Mouse (Mus musculus) embryo, embryonic 10 days (tissue): ENCODE measurements around the gene Cdk17.
"Not testable (repeated sequence)": the region's sequence is repeated elsewhere in the genome, so short reads cannot be mapped to it uniquely, and the experiment has no call there.

Experiments used
- DNase-seq: peaks from one replicate; pipeline ENCODE4 v3.0.0-alpha.2; 2015; ENCODE audit warnings: low spot score

Gene Cdk17

GRCm38 (mm10) chr10:93143285-93143985 lies 17.2 kb upstream of the Cdk17 start:
- no peak for DNase-seq

GRCm38 (mm10) chr10:93143986-93144314 lies 16.7 kb upstream of the Cdk17 start:
- no peak for DNase-seq

DNA sequence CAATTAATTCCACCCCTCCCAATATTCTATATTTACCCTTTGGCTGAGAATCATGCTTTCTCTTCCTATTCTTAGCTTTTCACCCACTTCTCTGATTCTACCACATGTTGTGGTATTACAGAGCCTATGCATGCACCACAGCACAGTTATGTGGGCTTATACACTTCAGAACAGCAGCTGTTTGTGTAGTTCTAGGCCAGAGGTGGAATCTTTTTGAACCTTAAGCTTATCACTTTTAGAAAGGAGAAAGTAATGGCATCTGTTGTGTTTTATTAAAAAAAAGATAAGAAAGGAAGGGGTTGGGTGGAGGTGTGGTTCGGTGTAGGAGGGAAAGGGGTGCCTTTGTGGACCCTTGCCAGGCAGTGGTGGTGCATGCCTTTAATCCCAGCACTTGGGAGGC lies 16.1 kb upstream of the Cdk17 start:
- no peak for DNase-seq

DNA sequence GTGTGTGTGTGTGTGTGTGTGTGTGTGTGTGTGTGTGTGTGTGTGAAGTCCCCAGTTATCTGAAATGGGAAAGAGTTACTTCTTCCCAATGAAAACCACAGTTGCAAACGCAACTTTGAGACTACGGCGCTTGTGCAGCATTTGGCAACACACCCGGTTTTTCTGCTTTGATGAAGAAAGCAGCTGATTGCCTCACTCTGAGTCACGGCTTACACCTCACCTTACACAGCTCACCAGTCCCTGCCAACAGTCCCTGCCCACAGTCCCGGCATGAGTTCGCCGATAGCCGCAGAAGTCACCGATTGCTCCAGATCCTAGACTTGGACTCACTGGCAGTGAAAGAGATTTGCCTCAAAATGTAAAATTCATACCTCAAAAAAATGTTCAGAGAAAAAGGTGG lies 15.6 kb upstream of the Cdk17 start:
- DNase-seq: no peak

- DNase-seq: no peak
Observed at GRCm38 (mm10) chr10:93146601-93147000, 14.1 kb upstream of the Cdk17 start.

DNA sequence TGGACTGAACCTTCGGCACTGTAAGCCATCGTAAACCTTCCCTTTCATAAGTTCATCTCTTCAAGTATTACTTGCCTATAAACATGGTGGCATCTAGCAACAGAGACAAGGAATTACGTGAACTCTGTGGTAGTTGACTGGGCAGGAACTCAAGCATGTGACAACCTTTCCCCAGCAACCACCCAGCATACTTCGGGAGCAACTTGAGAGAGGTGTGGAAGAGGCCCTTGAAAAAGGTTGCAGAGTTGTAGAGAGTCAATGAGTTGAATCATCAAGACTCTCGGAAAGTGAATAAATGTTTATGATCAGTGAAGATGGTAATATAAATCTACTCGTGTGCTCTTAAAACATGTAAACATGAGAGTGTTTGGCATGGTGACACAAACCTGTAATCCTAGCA lies 13.0 kb upstream of the Cdk17 start:
- DNase-seq: no peak

DNA sequence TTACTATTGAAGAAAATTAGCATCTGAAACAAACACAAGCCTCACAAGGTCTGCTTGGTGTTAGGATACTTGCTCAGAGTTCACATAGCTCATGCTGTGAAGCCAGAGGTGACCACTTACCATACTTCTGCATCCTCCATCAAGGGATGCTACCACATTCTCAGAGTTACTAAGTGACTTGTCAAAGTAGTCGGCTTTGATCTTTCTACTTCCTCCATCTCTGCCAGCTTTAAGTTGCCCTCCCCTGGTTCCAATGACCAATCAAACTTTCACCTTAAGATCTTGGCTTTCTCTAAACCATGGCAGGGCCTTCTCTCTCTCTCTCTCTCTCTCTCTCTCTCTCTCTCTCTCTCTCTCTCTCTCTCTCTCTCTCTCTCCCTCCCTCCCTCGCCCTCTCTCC lies 11.1 kb upstream of the Cdk17 start:
- no peak for DNase-seq

DNA sequence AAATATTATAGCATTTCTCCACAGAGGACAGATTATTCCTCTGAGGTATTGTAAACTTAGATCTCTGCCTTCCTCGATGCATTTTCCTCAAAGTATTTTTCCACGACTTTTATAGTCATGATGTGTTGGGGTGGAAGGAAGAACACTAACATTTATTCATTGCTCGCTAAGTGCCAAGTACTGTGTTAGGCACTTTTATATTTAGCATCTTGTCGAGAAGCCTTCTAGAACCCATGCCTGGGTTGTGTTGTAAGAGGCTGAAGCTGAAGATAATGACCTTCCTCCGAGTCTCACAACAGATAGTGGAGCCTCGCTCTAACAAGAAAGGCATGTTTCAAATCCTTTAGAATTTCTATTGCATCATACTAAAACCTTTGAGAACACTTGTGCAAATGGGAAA lies 8.9 kb upstream of the Cdk17 start:
- DNase-seq: no peak

DNA sequence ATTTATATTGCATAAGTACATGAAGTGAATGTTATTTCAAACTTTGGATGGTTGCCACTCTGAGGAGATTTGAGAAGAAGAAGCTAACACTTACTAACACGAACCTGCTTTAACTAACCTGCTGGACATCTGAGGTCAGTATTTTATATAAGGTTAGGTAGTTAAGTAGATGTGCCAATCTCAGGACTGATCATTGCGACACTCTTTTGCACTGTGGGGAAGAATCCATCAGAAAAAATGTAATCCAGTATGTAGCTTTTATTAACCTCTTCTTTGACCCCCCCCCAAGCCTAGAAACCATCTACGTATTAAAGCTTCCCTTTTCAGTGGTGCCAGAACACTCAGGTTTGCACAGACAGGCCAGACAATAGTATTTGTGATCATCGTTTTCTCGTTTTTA lies 8.0 kb upstream of the Cdk17 start:
- no peak for DNase-seq

GRCm38 (mm10) chr10:93153404-93153803 lies 7.3 kb upstream of the Cdk17 start:
- DNase-seq: not testable (repeated sequence)

DNA sequence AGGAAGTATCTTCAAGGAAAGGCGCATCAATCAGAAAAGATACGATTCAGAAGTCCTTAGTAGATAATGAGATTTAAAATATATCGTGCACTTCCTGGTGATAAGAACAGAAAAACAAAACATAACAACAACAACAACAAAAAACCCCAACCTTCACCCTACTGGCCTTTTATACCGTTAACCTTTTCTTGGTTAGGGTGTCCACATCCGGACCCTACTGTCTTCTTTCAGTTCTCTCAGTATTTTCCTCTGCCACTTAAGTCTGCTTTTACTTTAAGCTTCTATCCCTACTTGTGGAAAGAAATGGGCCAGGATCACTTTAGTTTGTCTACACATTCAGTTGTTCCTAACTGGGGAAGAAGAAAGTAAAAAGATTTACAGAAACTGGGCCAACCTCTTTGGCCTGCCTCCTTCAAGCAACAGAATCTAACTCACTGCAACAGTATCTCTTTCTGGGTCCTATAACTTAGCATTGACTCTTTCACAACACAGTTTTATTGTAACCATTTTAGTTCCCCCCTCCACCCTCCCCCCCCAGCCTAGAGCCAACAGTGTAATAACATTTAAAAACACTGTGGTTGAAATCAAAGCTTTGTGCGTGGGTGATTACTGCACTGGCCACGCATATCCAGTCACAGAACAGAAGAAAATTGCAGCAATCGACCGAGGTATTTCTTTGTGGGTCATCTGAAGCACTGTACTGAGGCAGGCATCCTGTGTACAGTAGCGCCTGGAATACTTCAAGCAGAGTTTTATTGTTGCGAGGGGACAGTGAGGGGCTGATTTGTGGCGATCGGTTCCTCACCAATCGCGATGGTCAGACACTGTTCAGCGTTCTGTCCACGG lies 801 bp upstream of the Cdk17 start:
- DNase-seq: no peak

DNA sequence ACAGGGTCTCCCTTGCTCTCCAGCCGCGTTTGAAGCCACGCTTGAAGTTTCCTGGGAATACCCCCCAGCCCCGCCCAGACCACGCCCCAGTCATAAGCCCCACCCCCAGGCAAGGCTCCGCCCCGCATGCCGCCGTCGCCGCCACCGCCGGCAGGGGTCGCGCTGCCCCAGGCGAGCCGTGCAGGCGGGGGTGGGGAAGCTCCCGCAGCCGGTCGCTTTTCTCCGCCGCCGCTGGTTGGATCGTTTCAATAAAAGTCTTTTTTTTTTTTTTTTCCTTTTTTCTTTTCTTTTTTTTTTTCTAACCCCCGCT lies 223 bp upstream of the Cdk17 start:
- peak; percentile 78 for DNase-seq

DNA sequence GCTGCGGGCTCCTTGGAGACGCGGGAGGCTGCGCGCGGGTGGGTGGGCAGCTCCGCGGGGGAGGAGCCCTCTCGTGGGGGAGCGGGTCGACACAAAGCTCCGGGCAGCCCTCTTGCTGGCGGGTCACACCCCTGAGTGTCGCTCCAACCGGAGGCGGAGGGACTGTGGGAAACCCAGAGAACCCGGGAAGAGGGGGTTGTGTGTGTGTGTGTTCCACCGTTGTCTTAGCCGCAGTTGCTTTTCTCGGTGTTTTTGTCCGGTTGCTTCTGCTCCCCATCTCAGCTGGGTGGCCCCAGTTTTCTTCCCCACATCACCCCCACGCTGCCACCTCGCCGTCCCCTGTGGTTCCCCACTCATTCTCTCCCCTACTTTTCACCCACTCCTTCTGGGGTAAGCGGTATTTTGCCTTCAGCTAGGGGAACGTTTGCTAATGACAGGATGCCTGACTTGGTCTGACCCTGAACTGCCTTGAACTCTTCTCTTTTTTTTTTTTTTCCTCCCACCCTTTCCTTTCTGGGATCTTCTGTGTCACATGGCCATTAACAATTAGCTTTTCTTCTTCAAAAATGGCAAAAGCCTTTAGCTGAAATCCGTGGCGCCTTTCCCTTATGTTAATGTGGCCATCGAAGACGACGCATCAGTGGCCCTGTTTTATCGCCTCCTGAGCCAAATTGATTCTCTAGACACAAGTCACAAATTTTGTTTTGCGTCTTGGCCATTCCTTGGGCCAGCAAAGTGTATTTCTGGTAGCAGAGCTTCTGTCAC lies 1.0 kb downstream of the Cdk17 start:
- peak; percentile 68 for DNase-seq

DNA sequence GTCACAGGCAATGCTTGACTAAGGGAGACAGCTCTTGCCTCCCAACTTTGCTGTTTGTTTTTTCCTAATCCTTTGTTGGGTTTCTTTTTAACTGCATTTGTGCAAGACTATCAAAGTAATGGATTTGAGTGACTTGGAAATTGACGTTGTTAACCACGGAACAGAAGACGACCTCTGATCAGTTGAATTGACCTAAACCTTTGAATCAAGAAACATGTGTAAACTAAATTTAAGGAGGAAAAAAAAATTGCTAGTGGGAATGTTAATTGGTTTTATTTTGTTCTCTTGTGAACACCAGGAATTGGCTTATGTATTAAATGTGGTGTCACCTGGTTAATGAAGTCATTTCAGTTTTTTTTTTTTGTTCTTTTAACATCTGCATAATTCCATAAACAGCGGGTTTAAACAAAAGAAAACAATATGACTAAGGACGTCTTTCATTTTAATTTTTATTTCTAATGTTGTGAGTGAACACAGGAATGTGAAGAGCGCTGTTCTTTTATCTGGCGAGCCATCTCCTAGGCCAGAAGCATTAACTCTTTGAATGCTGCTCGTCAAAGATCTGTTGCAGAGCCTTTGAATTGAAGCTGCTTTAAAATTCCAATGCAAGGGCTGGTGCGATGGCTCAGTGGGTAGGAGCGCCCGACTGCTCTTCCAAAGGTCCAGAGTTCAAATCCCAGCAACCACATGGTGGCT lies 1.7 kb downstream of the Cdk17 start:
- DNase-seq: peak; percentile 38

GRCm38 (mm10) chr10:93162972-93163660 lies 2.4 kb downstream of the Cdk17 start:
- DNase-seq: no peak

DNA sequence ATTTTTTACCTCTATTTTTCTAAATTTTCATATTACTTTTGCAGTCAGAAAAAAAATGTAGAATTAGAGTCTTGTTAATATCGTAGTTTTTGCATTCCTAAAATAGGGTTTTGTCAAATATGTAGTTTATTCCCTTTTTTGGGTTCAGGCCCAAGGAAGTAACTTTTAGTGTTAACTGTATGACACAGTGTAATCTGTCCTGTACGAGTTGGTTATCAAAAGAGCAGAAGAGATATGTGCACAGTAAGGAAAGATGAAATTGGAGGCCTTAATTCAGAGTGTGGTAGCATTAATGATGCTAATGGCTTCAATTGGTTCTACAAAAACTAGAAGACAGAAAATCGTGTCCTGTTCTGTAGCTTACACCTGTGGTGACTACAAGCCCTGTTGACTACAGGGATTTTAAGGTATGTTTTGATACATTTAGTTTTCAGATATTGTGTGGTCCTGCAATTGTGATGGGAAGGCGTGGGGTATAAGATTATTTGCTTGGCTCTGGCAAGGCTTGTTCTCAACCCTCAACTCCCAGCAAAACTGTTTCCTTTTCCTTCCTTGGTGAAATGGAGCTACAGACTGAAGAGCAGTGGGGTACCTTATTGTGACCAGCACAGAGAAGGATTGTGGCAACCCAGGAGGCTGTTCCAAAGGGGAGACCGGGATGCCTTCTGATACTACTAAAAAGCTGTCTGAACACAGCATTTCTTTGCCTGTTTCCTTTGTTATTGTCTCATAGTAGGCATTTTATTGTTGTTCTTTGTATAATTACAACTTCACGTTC lies 3.2 kb downstream of the Cdk17 start:
- no peak for DNase-seq

GRCm38 (mm10) chr10:93165416-93166381 lies 5.0 kb downstream of the Cdk17 start:
- peak; percentile 54 for DNase-seq

DNA sequence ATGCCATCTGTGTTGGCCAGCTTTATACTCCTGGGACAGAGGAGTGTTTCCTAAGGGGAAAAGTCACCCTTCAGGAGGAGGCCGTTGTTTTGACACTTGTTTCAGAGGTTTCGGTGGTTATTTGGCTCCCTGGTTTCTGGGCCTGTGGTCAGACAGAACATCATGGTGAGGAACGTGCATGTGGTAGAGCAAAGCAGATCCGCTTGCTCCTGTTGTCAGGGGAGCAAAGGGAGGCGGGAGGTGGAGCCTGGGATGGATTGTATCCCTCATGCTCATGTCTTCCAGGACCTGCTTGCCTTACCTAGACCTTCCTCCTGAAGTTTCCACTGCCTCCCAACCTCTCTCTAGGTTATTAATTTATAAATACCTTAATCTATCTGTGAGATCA lies 5.7 kb downstream of the Cdk17 start:
- peak; percentile 61 for DNase-seq

DNA sequence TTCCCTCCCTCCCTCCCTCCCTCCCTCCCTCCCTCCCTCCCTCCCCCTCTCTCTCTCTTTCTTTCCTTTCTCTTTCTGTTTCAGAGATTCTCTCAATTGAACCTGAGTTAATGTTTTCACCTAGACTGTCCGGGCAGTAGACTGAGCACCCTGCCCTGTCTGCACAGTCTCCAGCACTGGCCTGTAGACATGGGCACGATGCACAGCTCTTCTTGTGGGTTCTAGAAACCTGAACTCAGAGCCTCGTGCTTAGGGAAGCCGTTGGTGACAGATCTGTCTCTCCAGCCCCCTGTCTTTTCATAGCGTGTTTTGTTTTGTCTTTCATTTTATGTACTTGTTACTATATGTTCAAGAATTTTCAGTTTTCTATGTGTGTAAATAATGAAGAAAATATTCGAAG lies 6.6 kb downstream of the Cdk17 start:
- DNase-seq: no peak

DNA sequence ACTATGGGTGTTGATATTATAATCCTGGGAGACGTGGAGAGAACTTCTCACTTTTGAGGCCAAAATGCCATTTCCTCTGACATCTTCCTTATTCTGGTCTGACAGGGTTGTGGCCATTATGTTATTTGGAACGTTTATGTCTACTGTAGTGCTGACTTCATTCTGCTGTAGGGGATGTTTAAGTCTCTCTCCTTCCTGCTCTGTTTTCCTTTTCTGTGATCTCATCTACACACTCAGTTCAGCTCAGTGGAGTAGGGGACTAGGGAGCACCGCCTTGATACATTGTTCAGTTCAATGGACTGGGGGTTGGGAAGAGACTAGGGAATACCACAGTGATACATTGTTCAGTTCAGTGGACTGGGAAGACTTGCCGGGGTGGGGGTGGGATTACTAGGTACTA lies 7.4 kb downstream of the Cdk17 start:
- peak; percentile 34 for DNase-seq
